9 mouse cellular contexts compared by ENCODE assay signal in the genomic region with DNA sequence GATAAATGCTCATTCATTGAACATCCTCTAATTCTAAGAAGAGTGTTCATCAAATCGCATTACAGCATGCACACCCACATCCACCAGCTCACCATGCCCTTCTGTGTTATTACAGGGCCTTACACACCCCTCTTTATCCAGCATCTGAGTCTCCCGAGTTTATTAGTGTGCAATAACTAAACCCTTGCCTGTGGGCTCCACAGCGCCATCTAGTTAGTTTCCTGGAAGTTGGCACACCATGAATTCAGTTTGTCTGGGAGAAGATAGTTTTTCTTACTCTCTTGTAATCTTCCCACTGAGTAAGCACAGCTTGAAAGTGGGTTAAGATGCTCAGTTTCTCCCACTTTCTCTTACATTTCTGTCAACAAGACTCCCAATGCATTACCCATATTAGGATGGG.
A peak's percentile ranks its signal among the peaks of the same experiment; 100 is the strongest.
DNase-seq lines count a peak whose midpoint lies in the region; ATAC-seq and TF ChIP-seq lines count a peak whose summit lies in the region.
"Had no signal": no experiment of that assay in that cellular context is flagged by ENCODE, and none has a peak within 500 bp of the region (broad histone marks: within the 10 kb centered on the region; RNA-seq: fewer than 3 reads in every experiment).

No protein-coding gene starts in this region.

- peak; percentile 68 for TF ChIP-seq CTCF in lung, postnatal 0 days (IDR thresholded peaks at IDR 0.05)

- WGBS in lung, postnatal 0 days = 53% methylated on average over 3 of the region's 3 CpGs

- H3K4me2 ChIP-seq in lung, postnatal 0 days (replicated peaks; ENCODE audit: low read depth, low read length) = no peak overlapping the region
- H3K4me2 ChIP-seq: liver, embryonic 15.5 days had no signal

- DNase-seq in gastrocnemius, postnatal 10 days = peak; percentile 21
- no peak for DNase-seq in gastrocnemius, postnatal 14 days
- peak; percentile 17 for DNase-seq in lung, postnatal 0 days (ENCODE audit: low spot score)
- no peak for DNase-seq in lung, adult 18-20 months
- DNase-seq in adrenal gland, postnatal 10 days = peak; percentile 46
- no peak for DNase-seq in urinary bladder, postnatal 25 days (ENCODE audit: low spot score)
- DNase-seq in right cerebral cortex, postnatal 10 days (ENCODE audit: low spot score in 2 of 2) = no peak

- no peak for TF ChIP-seq EP300 in lung, postnatal 0 days (IDR thresholded peaks at IDR 0.05)

- intact Hi-C loops in gastrocnemius, postnatal 14 days (cut with DNase I; ENCODE audit: low total_unique reads) = no loop called here

- H3K4me1 ChIP-seq in lung, postnatal 0 days (ENCODE audit: insufficient read depth, low read depth, low read length) = no peaks in the 10 kb centered on the region
- H3K4me1 ChIP-seq: liver, embryonic 15.5 days had no signal

- no peak overlapping the region for H3K9ac ChIP-seq in lung, postnatal 0 days (replicated peaks; ENCODE audit: low read depth)
- H3K9ac ChIP-seq: liver, embryonic 15.5 days had no signal

- ATAC-seq in lung, postnatal 0 days = no peak
- ATAC-seq in megakaryocyte progenitor cell, adult 5-6 weeks (replicated peaks; ENCODE audit: poor library complexity) = peak; percentile 65

- no peaks in the 10 kb centered on the region for H3K36me3 ChIP-seq in lung, postnatal 0 days (ENCODE audit: insufficient read depth, low read length)
- H3K36me3 ChIP-seq: liver, embryonic 15.5 days had no signal

- H3K4me3 ChIP-seq in lung, postnatal 0 days (ENCODE audit: low read depth, low read length) = no peak overlapping the region
- H3K4me3 ChIP-seq: liver, embryonic 15.5 days had no signal

- no peaks in the 10 kb centered on the region for H3K27me3 ChIP-seq in lung, postnatal 0 days (replicated peaks; ENCODE audit: insufficient read depth, low read length)
- H3K27me3 ChIP-seq: liver, embryonic 15.5 days had no signal

- H3K9me3 ChIP-seq in lung, postnatal 0 days (ENCODE audit: low read length) = no peaks in the 10 kb centered on the region
- H3K9me3 ChIP-seq: liver, embryonic 15.5 days had no signal

- no peak overlapping the region for H3K27ac ChIP-seq in lung, postnatal 0 days (ENCODE audit: low read length)
- H3K27ac ChIP-seq: liver, embryonic 15.5 days had no signal

Comparison
In these comparisons a context has a peak if more than half of its experiments do, and no peak if none do; other contexts are left out.
1. DNase-seq: peak in gastrocnemius, postnatal 10 days (single experiment), lung, postnatal 0 days (single experiment) and adrenal gland, postnatal 10 days (single experiment); none in gastrocnemius, postnatal 14 days (single experiment), lung, adult 18-20 months (0 of 2), urinary bladder, postnatal 25 days (single experiment) and right cerebral cortex, postnatal 10 days (0 of 2).